Mouse (Mus musculus): Measurements from ENCODE around the gene Lrrc4b.

Gene Lrrc4b

DNA sequence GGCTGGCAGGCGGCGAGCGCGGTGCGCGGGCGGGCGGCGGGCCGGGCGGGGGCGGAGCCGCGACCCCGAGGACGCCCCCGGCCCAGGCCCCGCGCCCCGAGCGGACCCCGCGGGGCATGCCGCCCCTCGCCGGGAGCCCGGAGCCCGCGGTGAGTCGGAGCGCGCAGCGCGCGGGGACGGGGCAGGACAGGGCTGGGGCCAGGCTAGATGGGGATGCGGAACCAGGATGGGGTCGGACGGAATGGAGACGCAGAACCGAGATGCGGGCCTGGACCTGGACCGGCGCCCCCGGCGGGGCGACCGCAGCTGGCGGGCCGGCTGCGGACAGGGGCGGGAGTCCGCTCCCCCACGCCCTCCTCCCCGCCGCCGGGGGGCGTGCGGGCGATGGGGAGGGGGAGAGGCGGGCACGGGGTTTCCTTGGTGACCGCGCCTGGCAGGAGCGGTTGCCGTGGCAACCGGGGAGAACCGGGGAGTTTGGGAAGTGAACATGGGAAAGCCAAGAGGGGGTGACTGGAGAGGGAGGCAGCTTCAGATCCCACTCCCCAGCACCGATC lies at the start of gene Lrrc4b:
Gene Lrrc4b (plus strand): TSS at position 51 of the 554 bp plus-strand sequence.
- DNase-seq (ENCODE audit: low spot score) = no peak

GRCm38 (mm10) chr7:44382541-44382940 lies 46.3 kb upstream of the Lrrc4b start:
- no peak for DNase-seq (ENCODE audit: low spot score)

DNA sequence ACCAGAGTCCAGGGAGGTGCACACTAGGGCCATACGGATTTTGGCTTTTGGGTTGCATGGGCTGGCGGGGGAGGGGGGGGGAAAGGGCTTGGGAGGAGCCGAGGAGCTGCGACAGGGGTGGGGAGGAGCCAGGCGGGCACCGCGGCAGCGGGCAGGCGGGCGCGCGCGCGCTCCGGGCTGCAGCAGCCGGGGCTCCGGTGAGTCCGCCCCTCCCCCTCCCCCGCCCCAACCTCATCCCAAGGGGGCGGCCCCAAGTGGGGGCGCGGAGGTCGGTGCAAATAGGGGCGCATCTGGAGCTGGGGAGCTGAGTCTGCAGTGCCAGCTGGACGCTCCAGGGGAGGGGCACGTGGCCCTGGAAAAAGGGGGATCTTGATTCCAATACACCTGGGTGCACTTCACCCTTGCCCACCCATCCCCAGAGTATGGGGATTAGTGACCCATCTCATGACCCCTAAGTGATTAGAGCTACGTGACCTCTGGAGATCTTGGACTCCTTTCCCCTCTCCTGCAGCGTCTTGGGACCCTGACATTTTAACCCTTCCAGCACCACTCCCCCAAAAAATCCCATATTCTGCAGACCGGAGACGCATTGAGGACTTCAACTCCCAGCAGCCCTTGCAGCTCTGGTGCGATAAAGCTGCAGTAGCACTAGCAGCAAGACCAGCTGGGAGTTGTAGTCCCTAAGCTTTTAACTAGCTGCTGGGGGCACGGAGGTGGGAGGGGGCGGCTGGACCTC lies 44.7 kb upstream of the Lrrc4b start, which contains the start of gene Syt3:
Gene Syt3 (plus strand): TSS at position 123 of the 736 bp plus-strand sequence.
- DNase-seq (ENCODE audit: low spot score) = peak; percentile 54

GRCm38 (mm10) chr7:44384716-44385059 lies 44.1 kb upstream of the Lrrc4b start:
- no peak for DNase-seq (ENCODE audit: low spot score)

DNA sequence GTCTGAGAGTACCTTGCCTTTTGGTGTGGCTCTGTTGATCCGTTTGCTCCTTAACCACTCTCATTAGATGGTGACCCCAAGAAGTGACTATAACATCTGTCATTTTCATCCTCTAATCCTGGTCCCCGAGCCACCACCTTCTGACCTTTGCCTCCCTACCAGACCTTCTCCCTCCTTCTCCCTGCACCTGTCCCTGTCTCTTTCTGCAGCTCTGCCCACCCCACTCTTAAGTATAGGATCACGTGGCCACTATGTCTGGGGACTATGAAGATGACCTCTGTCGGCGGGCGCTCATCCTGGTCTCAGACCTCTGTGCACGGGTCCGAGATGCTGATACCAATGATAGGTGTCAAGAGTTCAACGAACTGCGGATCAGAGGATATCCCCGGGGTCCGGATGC lies 43.1 kb upstream of the Lrrc4b start, which contains the start of gene 1700008O03Rik:
Gene 1700008O03Rik (minus strand): TSS at position 101 of the 400 bp plus-strand sequence.
- DNase-seq (ENCODE audit: low spot score) = no peak

DNA sequence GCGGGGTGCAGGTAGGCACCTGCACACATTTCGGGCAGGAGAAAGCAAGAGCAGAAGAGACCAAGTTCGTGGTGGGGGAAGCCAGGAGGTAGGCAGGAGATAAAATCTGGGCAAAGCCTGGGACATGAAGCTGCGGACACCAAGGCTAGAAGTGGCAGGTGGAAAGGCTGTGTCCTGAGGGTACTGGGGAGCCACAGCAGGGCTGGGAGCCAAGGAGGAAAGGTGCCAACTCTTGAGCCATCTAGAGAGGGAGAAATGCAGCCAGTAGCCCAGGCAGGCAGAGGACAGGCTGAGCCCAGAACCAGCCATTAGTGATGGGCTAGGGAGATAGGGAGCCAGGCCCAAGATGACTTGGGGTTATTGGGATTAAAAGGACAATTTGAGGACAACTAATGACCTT lies 37.0 kb upstream of the Lrrc4b start:
- no peak for DNase-seq (ENCODE audit: low spot score)

DNA sequence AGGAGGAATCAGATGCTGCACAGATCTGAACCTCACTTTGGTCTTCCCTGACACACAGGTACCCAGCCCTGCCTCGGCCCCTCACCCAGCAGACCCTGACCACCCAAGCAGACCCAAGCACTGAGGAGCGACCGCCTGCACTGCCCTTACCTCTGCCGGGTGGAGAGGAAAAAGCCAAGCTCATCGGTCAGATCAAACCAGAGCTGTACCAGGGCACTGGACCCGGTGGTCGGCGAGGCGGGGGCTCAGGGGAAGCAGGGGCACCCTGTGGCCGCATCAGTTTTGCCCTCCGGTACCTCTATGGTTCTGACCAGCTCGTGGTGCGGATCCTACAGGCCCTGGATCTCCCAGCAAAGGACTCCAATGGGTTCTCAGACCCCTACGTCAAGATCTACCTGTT lies 36.5 kb upstream of the Lrrc4b start:
- DNase-seq (ENCODE audit: low spot score) = no peak

GRCm38 (mm10) chr7:44393284-44393683 lies 35.5 kb upstream of the Lrrc4b start:
- DNase-seq (ENCODE audit: low spot score) = no peak

- peak; percentile 56 for DNase-seq (ENCODE audit: low spot score)
Measured at GRCm38 (mm10) chr7:44398570-44398969, 30.2 kb upstream of the Lrrc4b start.

DNA sequence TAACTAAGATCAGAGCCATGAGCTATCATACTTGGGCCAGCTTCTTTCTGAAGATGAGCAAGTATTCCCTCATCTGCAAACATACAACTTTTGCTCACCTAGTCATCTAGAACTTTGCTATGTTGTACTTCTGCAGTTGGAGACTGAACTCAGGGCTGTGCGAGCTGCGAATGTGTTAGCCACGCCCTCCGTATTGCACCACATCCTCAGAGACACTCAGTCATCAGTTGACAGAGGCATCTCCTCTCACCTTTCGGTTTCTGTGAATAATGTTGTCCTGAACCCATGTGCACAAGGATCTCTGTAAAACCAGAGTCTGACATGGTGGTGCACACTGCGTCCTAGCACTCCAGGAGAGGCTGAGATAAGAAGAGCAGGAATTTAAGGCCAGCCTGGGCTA lies 27.1 kb upstream of the Lrrc4b start:
- no peak for DNase-seq (ENCODE audit: low spot score)

DNA sequence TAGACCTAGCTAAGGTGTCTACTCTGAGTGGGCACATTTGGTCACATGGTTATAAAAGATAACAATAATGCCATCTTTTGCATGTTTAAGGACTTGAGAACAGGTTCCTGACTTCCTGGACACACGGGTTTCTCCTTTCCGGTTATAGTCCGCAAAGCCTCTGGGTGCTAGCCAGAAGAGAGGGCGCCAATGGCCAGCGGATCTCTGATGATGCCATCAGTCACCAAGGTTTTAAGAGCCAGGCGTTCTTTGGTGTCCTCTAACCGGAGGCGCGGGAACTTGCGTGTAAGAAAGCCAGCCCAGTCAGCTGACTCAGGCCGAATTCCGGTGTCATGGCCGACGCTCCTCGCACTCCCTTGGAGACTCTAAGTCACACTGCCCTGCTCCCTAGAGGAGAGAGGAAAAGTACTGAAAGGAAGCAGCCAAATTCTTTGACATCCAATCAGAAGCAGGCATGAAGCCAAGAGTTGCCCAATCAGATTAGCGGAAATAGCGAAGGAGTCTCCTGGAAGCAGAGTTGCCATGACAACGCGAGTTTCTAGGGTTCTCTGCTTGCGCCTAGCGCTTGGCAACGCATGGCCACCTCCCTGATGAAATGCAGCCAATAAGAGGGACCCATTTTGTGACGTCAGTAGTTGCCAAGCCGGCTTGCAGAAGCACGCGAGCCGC lies 23.3 kb upstream of the Lrrc4b start:
- DNase-seq (ENCODE audit: low spot score) = peak; percentile 91

DNA sequence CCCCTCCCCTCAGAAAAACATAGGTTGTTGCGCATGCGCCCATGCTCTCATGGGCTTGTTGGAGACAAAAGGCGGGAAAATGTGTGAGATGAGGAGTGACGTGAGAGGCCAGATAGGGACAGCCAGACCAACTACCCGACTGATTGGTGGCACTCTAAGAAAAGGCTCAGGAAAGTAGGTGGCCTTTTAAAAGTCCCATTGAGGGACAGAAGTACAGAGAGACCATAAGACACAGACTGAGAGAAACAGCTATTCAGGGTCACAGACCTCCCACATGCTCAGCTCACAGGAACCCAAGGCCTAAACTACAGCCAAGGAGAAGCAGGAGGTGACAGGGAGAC lies 22.8 kb upstream of the Lrrc4b start:
- no peak for DNase-seq (ENCODE audit: low spot score)

GRCm38 (mm10) chr7:44411144-44411543 lies 17.7 kb upstream of the Lrrc4b start:
- DNase-seq (ENCODE audit: low spot score) = no peak

DNA sequence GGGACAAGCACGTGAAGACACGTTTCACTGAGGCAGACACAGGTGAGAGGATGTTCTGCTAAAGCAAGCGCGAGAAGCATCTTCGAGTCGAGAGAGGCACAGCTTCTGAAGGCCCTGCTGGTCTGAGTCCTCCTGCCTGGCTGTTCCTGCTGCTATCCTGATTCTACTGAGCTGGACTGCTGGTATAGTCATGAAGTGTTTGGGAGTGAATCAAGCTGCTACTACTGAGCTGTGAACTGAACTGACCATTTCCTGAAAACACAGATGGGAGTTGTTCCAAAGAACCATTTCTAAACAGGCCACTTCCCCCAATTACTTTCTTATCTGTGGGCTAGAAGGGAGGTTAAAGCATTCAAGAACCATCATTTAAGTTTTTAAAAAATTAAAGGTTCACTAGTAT lies 15.5 kb upstream of the Lrrc4b start:
- DNase-seq (ENCODE audit: low spot score) = peak; percentile 57

- no peak for DNase-seq (ENCODE audit: low spot score)
Measured at GRCm38 (mm10) chr7:44427666-44428065, 1.2 kb upstream of the Lrrc4b start.

DNA sequence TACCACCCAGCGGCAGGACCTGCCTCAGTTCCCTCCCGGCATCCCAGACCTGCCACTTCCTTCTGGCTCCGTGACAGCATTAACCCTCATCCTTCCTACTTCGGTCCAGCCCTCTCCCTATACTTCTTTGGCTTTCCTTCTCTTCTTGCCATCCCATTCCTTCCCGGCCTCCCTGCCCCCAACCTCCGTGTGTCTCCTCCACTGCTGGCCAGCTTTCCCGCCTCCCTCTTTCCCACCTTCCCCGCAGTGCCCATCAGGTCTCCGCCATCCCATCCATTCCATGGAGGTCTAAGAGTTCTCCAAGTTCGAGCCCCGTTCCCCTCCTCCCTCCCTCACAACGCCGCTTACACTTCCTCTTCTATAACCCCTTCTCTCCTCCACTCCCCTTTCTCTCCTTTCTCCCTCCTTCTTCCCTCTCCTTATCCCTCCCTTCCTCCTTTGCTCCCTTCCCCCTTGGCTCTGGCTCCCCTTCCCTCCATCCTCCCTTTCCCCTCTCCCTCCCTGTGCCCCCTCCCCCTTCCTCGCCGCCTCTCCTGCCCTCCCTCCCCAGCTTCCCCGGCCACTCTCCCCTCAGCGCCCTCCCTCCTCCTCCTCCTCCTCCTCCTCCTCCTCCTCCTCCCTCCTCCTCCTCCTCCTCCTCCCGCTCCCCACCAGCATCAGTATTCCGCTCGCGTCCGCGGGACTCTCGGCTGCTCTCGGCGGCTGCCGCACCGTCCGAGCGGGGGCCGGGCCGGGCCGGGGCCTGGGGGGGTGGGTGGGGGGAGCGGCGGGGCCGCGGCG lies 457 bp upstream of the Lrrc4b start:
- DNase-seq (ENCODE audit: low spot score) = no peak

- DNase-seq (ENCODE audit: low spot score) = no peak
Measured at GRCm38 (mm10) chr7:44429534-44430488, 993 bp downstream of the Lrrc4b start.

- no peak for DNase-seq (ENCODE audit: low spot score)
Measured at GRCm38 (mm10) chr7:44432550-44432949, 3.7 kb downstream of the Lrrc4b start.

DNA sequence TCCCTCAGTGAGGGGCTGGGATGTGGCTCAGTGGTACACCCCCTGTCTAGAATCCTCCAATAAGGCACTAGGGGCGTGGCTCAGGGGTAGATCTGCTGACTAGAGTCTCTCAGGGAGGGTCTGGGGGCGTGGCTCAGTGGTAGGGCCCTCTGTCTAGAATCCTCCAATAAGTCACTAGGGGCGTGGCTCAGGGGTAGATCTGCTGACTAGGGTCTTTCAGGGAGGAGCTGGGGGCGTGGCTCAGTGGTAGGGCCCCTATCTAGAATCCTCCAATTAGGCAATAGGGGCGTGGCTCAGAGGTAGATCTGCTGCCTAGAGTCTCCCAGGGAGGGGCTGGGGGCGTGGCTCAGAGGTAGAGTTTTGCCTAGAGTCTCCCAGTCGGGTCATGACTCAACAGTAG lies 4.6 kb downstream of the Lrrc4b start:
- DNase-seq (ENCODE audit: low spot score) = no peak

DNA sequence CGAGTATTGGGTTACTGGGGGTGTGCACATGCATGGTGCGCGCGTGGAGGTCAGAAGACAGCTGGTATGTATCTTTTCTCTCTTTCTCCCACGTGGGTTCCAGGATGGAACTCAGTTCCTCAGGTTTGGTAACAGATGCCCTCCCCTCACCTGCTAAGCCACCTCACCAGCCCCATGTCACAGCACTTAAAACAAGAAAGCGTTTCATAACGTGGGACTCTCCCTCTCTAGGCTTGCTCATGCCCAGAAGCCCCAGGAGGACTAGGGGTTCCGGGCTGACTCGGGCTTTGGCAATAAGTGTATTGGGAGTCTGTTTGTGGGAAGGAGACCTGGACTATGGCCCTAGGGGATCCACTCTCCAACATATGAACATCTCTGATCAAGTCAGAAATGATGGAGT lies 5.3 kb downstream of the Lrrc4b start:
- no peak for DNase-seq (ENCODE audit: low spot score)

DNA sequence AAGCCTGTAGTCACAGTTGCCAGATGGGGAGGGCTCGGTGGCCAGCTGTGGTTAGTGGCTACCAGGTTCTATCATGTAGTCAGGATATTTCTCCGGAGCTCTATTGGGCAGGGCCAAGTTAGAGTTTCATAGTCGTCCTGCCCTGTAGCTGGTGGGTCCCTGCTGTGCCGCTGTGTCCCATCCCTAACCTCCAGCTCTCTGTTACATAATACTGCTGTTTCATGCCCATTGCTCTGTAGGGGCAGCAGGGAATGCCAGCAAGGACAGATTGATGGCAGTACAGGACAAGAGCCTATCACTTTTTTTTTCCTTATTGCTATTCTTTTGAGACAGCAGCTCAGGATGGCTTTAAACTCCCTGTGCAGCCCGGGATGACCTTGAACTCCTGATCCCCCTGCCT lies 7.0 kb downstream of the Lrrc4b start:
- no peak for DNase-seq (ENCODE audit: low spot score)

DNA sequence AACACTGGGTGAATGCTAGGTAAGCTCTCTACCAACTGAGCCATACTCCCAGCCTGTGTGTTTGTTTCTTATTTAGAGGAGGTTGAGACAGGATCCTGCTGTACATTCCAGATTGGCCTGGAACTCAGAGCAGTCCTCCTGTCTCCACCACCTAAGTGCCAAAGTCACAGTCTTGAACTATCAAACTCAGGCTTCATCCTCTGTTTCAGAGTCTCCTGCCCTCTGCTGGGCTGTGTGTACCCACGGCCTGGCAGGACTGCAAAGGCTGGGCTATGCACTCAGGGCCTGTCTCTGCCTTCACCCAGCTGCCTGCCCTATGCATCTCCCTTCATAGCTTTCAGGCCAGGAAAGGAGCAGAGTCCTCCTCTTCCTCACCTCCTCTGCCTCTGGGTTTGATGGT lies 7.4 kb downstream of the Lrrc4b start:
- no peak for DNase-seq (ENCODE audit: low spot score)

Data from lung, postnatal 25 days (tissue).